Mouse (Mus musculus): Measurements from ENCODE around the gene Ccdc180. TPM values are rescaled to one million over a fixed set of nuclear protein-coding genes. Genes with fewer than 3 reads are reported as not detected.

Ccdc180 gene
- 1.4 and 2.4 TPM in 2 replicates for polyA plus RNA-seq (2012; rRNA removed)

DNA sequence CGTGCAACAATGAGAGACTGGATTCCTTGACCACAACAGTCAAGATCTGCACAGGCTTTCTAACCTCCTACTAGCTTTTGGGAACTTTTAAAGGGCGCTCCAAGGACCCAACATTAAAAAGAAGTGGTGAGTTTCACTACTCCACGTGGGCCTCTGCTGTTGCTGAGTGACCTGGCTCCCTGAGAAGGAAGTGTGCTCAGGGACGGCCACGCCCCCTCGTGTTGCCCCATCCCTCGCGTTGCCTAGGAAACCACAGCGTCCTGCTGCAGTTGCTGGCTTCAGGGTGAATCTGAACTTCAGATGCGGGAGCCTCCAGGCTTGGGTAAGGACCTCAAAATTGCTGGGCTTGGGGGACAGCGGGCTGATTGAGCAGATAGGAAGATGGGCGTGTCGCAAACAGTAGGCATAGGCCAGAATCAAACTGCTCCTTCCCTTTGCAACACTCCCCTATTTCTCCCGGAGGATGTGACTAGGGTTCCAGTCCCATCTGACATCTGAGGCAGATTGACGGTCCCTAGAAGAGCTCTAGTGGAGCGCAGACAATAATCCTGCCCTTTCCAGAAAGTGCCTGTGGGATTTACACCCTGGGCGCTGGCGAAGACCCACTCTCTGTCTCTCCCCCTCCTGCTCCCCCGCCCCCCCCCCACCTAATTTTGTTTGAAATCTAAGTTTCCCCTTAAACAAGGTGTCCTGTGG, at the start of gene Ccdc180:
Gene Ccdc180 (plus strand): TSS at position 238 of the 696 bp plus-strand sequence.
- 18% methylated on average over 19 of the region's 19 CpGs for WGBS
- no peak within 1 kb of the TSS for H3K4me3 ChIP-seq (replicated peaks; ENCODE audit: extremely low read depth, low read depth, low read length)
- DNase-seq = peak; percentile 61
- H3K4me1 ChIP-seq (ENCODE audit: control insufficient read depth, insufficient read depth, low read length) = no peaks in the 10 kb centered on the region
- 0 out of 2 replicates have a peak, but pooled peaks have one; percentile 21 for TF ChIP-seq POLR2A (IDR thresholded peaks at IDR 0.05; ENCODE audit: borderline replicate concordance, extremely low read depth, low read depth, low read length)
- no peak for TF ChIP-seq CTCF (IDR thresholded peaks at IDR 0.05; ENCODE audit: insufficient read depth, low read length)

DNA sequence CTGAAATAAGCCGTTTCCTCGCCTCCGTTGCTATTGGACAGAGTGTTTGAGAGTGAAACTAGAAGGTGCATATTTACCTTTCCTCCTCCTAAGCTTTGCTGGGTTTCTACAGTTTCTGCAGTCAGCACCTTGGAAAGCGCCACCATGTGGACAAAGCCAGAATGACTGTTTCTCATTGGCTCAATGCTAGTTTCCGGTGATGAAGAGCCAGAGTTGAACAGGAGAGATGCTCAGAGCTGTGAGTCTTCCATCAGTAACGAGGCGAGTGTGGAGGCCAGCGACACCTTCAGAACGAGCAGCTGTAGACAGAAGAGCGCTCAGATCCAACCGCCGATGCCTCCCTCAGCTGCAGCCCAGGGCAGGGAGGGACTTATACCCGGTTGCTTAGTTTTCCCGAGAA, 45.7 kb upstream of the Ccdc180 start:
- DNase-seq = peak; percentile 20
- H3K4me3 ChIP-seq (replicated peaks; ENCODE audit: extremely low read depth, low read depth, low read length) = no peak overlapping the region

DNA sequence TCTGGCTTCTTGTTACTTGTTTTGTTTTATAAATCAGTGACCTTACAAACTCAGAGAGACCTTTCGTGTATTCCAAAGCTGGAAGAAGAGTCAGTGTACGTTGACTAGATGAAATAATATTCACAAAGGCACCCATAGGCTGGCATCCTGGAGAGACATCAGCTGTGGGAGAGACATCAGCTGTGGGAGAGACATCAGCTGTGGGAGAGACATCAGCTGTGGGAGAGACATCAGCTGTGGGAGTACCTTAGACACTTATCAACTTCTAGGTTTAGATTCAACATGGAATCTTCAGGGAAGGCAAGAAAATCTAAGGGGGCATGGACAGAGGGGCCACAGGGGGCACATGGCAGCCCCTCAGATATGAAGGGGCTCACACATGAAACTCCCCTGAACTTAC, 43.8 kb upstream of the Ccdc180 start:
- WGBS = 88% methylated on average over 2 of the region's 2 CpGs

More for the DNA sequence above, 45.7 kb upstream of the Ccdc180 start:
- no peaks in the 10 kb centered on the region for H3K4me1 ChIP-seq (ENCODE audit: control insufficient read depth, insufficient read depth, low read length)
- TF ChIP-seq CTCF (IDR thresholded peaks at IDR 0.05; ENCODE audit: insufficient read depth, low read length) (peak; percentile 46; the same call in 1 of the 2 replicates), POLR2A (IDR thresholded peaks at IDR 0.05; ENCODE audit: borderline replicate concordance, extremely low read depth, low read depth, low read length) (no peak)
- WGBS = 40% methylated on average over 14 of the region's 14 CpGs

GRCm38 (mm10) chr4:45848109-45848824, 41.8 kb upstream of the Ccdc180 start, which contains the start of gene Stra6l:
Stra6l (plus strand) TSS chr4:45848664.
- Histone ChIP-seq H3K4me3 (replicated peaks; ENCODE audit: extremely low read depth, low read depth, low read length) (no peak within 1 kb of the TSS), H3K4me1 (ENCODE audit: control insufficient read depth, insufficient read depth, low read length) (no peaks in the 10 kb centered on the region)
- no peak for TF ChIP-seq POLR2A (IDR thresholded peaks at IDR 0.05; ENCODE audit: borderline replicate concordance, extremely low read depth, low read depth, low read length)
- TF ChIP-seq CTCF (IDR thresholded peaks at IDR 0.05; ENCODE audit: insufficient read depth, low read length) = no peak
- DNase-seq = no peak
- 55% methylated on average over 10 of the region's 10 CpGs for WGBS

More for the DNA sequence above, 43.8 kb upstream of the Ccdc180 start:
- Histone ChIP-seq H3K4me3 (replicated peaks; ENCODE audit: extremely low read depth, low read depth, low read length) (no peak overlapping the region), H3K4me1 (ENCODE audit: control insufficient read depth, insufficient read depth, low read length) (no peaks in the 10 kb centered on the region)
- TF ChIP-seq CTCF (IDR thresholded peaks at IDR 0.05; ENCODE audit: insufficient read depth, low read length) (no peak), POLR2A (IDR thresholded peaks at IDR 0.05; ENCODE audit: borderline replicate concordance, extremely low read depth, low read depth, low read length) (no peak)
- no peak for DNase-seq

- H3K4me1 ChIP-seq (ENCODE audit: control insufficient read depth, insufficient read depth, low read length) = no peaks in the 10 kb centered on the region
- TF ChIP-seq POLR2A (IDR thresholded peaks at IDR 0.05; ENCODE audit: borderline replicate concordance, extremely low read depth, low read depth, low read length) (no peak), CTCF (IDR thresholded peaks at IDR 0.05; ENCODE audit: insufficient read depth, low read length) (no peak)
- WGBS = 46% methylated on average over 10 of the region's 10 CpGs
- no peak for DNase-seq
- H3K4me3 ChIP-seq (replicated peaks; ENCODE audit: extremely low read depth, low read depth, low read length) = no peak overlapping the region
Measured at GRCm38 (mm10) chr4:45848825-45849156, 41.3 kb upstream of the Ccdc180 start.

DNA sequence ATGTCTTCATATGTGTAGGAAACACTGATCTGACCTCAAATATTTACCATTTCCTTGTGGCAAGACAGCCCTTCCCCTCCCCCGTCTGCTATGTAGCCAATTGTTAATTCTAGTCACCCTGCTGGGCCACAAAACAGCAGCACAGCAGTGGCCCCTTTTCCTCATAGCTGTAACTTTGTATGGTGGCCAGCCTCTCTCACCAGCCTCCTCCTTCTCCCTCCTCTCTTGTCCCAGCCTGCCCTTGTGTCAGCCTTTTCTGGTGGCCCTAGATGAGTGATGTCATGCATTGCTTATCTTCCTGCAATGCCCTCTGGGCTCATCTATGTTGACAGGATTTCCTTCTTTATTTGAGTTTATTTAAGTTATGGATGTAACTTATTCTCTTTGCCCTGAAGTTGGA, 40.7 kb upstream of the Ccdc180 start:
- DNase-seq = no peak

DNA sequence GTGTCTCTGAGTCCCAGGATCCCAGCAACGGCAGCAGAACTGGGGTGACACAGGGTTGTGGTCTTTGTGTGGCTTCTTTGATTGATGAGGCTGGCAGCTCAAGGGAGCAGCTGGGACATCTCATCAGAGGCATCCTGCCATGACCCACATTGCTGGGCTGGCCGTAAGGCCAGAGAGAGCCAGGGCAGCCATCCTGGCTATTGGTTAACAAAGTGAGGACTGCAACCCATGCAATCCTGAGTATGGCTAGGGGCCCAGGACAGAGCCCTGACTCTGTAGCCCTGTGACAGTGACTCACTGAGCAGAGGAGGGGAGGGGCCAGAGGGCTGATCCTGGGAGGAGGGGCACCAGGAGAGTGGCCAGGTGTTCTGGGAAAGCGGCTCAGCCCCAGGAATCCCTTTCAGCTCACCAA, 38.5 kb upstream of the Ccdc180 start:
- TF ChIP-seq POLR2A (IDR thresholded peaks at IDR 0.05; ENCODE audit: borderline replicate concordance, extremely low read depth, low read depth, low read length) (no peak), CTCF (IDR thresholded peaks at IDR 0.05; ENCODE audit: insufficient read depth, low read length) (no peak)

More for the DNA sequence above, 40.7 kb upstream of the Ccdc180 start:
- TF ChIP-seq POLR2A (IDR thresholded peaks at IDR 0.05; ENCODE audit: borderline replicate concordance, extremely low read depth, low read depth, low read length) = no peak
- no peak for TF ChIP-seq CTCF (IDR thresholded peaks at IDR 0.05; ENCODE audit: insufficient read depth, low read length)
- Histone ChIP-seq H3K4me3 (replicated peaks; ENCODE audit: extremely low read depth, low read depth, low read length) (no peak overlapping the region), H3K4me1 (ENCODE audit: control insufficient read depth, insufficient read depth, low read length) (no peaks in the 10 kb centered on the region)
- 64% methylated on average over 1 of the region's 1 CpGs for whole genome bisulfite sequencing

DNA sequence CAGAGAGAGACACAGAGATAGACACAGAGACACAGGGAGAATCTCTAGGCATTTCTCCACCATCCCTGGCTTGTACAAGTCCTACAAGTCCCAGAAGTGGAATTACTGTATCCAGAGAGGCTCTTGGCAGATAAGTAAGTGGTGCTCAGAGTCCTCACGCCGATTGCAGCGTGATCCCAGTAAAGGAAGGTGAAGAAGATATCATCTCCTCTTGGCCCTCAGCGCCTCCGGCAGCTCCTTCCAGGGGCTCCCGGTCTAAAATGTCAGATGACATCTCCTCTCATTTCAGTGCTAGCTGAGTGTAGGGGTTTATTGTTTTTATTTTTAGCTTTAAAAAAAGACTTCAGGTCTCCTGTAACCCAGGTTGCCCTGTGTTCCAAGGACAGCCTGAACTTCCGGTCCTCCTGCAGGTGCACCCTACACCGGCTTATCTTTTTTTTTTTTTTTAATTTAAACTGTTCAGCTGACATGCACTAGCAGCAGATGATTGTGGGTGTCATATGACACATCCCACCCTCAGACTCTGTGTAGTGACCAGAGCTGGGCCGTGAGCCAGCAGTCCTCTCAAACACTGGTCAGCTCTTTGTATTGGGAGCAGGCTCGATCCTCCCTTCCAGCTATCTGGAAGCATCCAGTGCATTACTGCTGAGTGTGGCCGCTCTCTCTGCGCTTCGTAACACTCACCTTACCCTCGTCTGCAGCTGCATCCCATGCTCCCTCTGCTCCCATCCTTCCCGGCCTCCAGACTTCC, 36.4 kb upstream of the Ccdc180 start:
- Histone ChIP-seq H3K4me1 (ENCODE audit: control insufficient read depth, insufficient read depth, low read length) (no peaks in the 10 kb centered on the region), H3K4me3 (replicated peaks; ENCODE audit: extremely low read depth, low read depth, low read length) (no peak overlapping the region)
- DNase-seq = no peak
- no peak for TF ChIP-seq POLR2A (IDR thresholded peaks at IDR 0.05; ENCODE audit: borderline replicate concordance, extremely low read depth, low read depth, low read length)
- TF ChIP-seq CTCF (IDR thresholded peaks at IDR 0.05; ENCODE audit: insufficient read depth, low read length) = no peak
- 49% methylated on average over 15 of the region's 15 CpGs for WGBS

More for the DNA sequence above, 38.5 kb upstream of the Ccdc180 start:
- WGBS = 30% methylated on average over 3 of the region's 3 CpGs
- peak; percentile 4 for DNase-seq
- no peak overlapping the region for H3K4me3 ChIP-seq (replicated peaks; ENCODE audit: extremely low read depth, low read depth, low read length)
- no peaks in the 10 kb centered on the region for H3K4me1 ChIP-seq (ENCODE audit: control insufficient read depth, insufficient read depth, low read length)

GRCm38 (mm10) chr4:45855803-45856424, 34.2 kb upstream of the Ccdc180 start:
- TF ChIP-seq CTCF (IDR thresholded peaks at IDR 0.05; ENCODE audit: insufficient read depth, low read length) = peak; percentile 78
- no peak for TF ChIP-seq POLR2A (IDR thresholded peaks at IDR 0.05; ENCODE audit: borderline replicate concordance, extremely low read depth, low read depth, low read length)
- Histone ChIP-seq H3K4me1 (ENCODE audit: control insufficient read depth, insufficient read depth, low read length) (no peaks in the 10 kb centered on the region), H3K4me3 (replicated peaks; ENCODE audit: extremely low read depth, low read depth, low read length) (no peak overlapping the region)
- 46% methylated on average over 19 of the region's 19 CpGs for WGBS
- DNase-seq = peak; percentile 68
